Mouse (Mus musculus) cortical plate, adult 2 months (tissue): ENCODE measurements around the gene Myof. TPM values are rescaled to one million over a fixed set of nuclear protein-coding genes. Genes with fewer than 3 reads are reported as not detected.

Source experiments
- H3K27ac ChIP-seq: fragments of 200-500 bp; 2 replicates; pipeline ENCODE4 v1.5.1; 2012; ENCODE audit warnings: low read length, control low read depth, inconsistent platforms; ENCODE audit not compliant: insufficient read depth
- H3K4me1 ChIP-seq: fragments of 200-500 bp; 2 replicates; pipeline ENCODE4 v1.6.1; 2011; ENCODE audit warnings: low read length; ENCODE audit not compliant: control insufficient read depth, insufficient read depth
- H3K4me3 ChIP-seq: fragments of 200-500 bp; 2 replicates; pipeline ENCODE4 v1.5.1; 2011; ENCODE audit warnings: mild to moderate bottlenecking, low read length, control low read depth; ENCODE audit not compliant: insufficient read depth
- CTCF ChIP-seq: fragments of 200-500 bp; IDR thresholded peaks from 2 replicates; pipeline ENCODE4 v1.5.1; 2011; ENCODE audit warnings: mild to moderate bottlenecking, control low read depth, low read length; ENCODE audit not compliant: insufficient read depth; ENCODE audit errors: extremely low read depth
- POLR2A ChIP-seq: fragments of 200-500 bp; IDR thresholded peaks from 2 replicates; pipeline ENCODE4 v1.6.1; 2011; ENCODE audit warnings: mild to moderate bottlenecking, low read length, control low read depth; ENCODE audit not compliant: insufficient read depth; ENCODE audit errors: extremely low read depth
- polyA plus RNA-seq: library from polyadenylated mRNA; depleted of rRNA; stranded (reverse); fragments of >200 nt; gene quantifications from 2 replicates; pipeline ENCODE4 v1.2.3, GENCODE M21; 2012

Myof gene
- polyA plus RNA-seq, 1 experiment = 4.8 TPM

- no peak for TF ChIP-seq CTCF
- no peak for TF ChIP-seq POLR2A
- H3K4me1 ChIP-seq = no peaks in the 10 kb centered on the region
- H3K27ac ChIP-seq = no peak overlapping the region
- no peak overlapping the region for H3K4me3 ChIP-seq
These were observed 31.7 kb upstream of the Myof start for GRCm38 (mm10) chr19:38075051-38075450.

GRCm38 (mm10) chr19:38073226-38073625 lies 29.8 kb upstream of the Myof start:
- H3K4me1 ChIP-seq = no peaks in the 10 kb centered on the region
- H3K27ac ChIP-seq = no peak overlapping the region
- TF ChIP-seq POLR2A (no peak), CTCF (no peak)
- H3K4me3 ChIP-seq = no peak overlapping the region

GRCm38 (mm10) chr19:38064051-38064450 lies 20.7 kb upstream of the Myof start:
- TF ChIP-seq POLR2A = no peak
- TF ChIP-seq CTCF = no peak

GRCm38 (mm10) chr19:38063201-38063600 lies 19.8 kb upstream of the Myof start:
- Histone ChIP-seq H3K4me3 (no peak overlapping the region), H3K4me1 (no peaks in the 10 kb centered on the region), H3K27ac (no peak overlapping the region)
- TF ChIP-seq POLR2A (no peak), CTCF (no peak)

More at GRCm38 (mm10) chr19:38064051-38064450, 20.7 kb upstream of the Myof start:
- no peaks in the 10 kb centered on the region for H3K4me1 ChIP-seq
- no peak overlapping the region for H3K27ac ChIP-seq
- no peak overlapping the region for H3K4me3 ChIP-seq

GRCm38 (mm10) chr19:38056931-38057330 lies 13.6 kb upstream of the Myof start:
- H3K4me3 ChIP-seq = no peak overlapping the region
- H3K27ac ChIP-seq = no peak overlapping the region
- TF ChIP-seq POLR2A = no peak
- TF ChIP-seq CTCF = no peak
- peaks cover 2% of the 10 kb centered on the region; the same call in 1 of the 2 replicates for H3K4me1 ChIP-seq

GRCm38 (mm10) chr19:38056276-38056675 lies 12.9 kb upstream of the Myof start:
- TF ChIP-seq CTCF (no peak), POLR2A (no peak)

GRCm38 (mm10) chr19:38055798-38056197 lies 12.4 kb upstream of the Myof start:
- Histone ChIP-seq H3K4me1 (peaks cover 2% of the 10 kb centered on the region; the same call in 1 of the 2 replicates), H3K27ac (no peak overlapping the region), H3K4me3 (no peak overlapping the region)
- TF ChIP-seq POLR2A (no peak), CTCF (no peak)

More at GRCm38 (mm10) chr19:38056276-38056675, 12.9 kb upstream of the Myof start:
- Histone ChIP-seq H3K27ac (no peak overlapping the region), H3K4me3 (no peak overlapping the region), H3K4me1 (peaks cover 2% of the 10 kb centered on the region; the same call in 1 of the 2 replicates)

GRCm38 (mm10) chr19:38054720-38055192 lies 11.4 kb upstream of the Myof start, which contains the start of gene Cep55:
TSS of gene Cep55 (plus strand) at chr19:38055011.
- no peak within 1 kb of the TSS for H3K27ac ChIP-seq
- peak within 1 kb of the TSS; percentile 57 for H3K4me3 ChIP-seq
- H3K4me1 ChIP-seq = peaks cover 2% of the 10 kb centered on the region; the same call in 1 of the 2 replicates
- TF ChIP-seq POLR2A (no peak; the same call in 1 of the 2 replicates), CTCF (no peak)

- TF ChIP-seq POLR2A (no peak), CTCF (no peak)
- peaks cover 2% of the 10 kb centered on the region; the same call in 1 of the 2 replicates for H3K4me1 ChIP-seq
- peak overlapping the region; percentile 57 for H3K4me3 ChIP-seq
- H3K27ac ChIP-seq = no peak overlapping the region
These were observed 10.9 kb upstream of the Myof start for GRCm38 (mm10) chr19:38054149-38054719.
